Mouse (Mus musculus): ENCODE results near the gene Ctnnd2.

Gene Ctnnd2

GRCm38 (mm10) chr15:30268822-30269221 lies 96.4 kb downstream of the Ctnnd2 start:
- DNase-seq: no peak

- peak; percentile 33 for DNase-seq
Measured at GRCm38 (mm10) chr15:30271141-30271572, 98.8 kb downstream of the Ctnnd2 start.

GRCm38 (mm10) chr15:30272326-30272725 lies 99.9 kb downstream of the Ctnnd2 start:
- no peak for DNase-seq

- no peak for DNase-seq
Measured at GRCm38 (mm10) chr15:30275721-30276120, 103.3 kb downstream of the Ctnnd2 start.

GRCm38 (mm10) chr15:30276691-30277090 lies 104.3 kb downstream of the Ctnnd2 start:
- peak; percentile 44 for DNase-seq

GRCm38 (mm10) chr15:30278610-30279009 lies 106.2 kb downstream of the Ctnnd2 start:
- DNase-seq: no peak

GRCm38 (mm10) chr15:30285572-30286244 lies 113.3 kb downstream of the Ctnnd2 start:
- peak; percentile 33 for DNase-seq

- no peak for DNase-seq
Measured at GRCm38 (mm10) chr15:30286245-30286642, 113.9 kb downstream of the Ctnnd2 start.

GRCm38 (mm10) chr15:30302824-30303223 lies 130.4 kb downstream of the Ctnnd2 start:
- no peak for DNase-seq

- peak; percentile 50 for DNase-seq
Measured at GRCm38 (mm10) chr15:30306437-30306836, 134.0 kb downstream of the Ctnnd2 start.

GRCm38 (mm10) chr15:30322543-30322942 lies 150.2 kb downstream of the Ctnnd2 start:
- DNase-seq: no peak

- no peak for DNase-seq
Measured at GRCm38 (mm10) chr15:30333336-30334310, 161.2 kb downstream of the Ctnnd2 start.

GRCm38 (mm10) chr15:30338585-30339197 lies 166.3 kb downstream of the Ctnnd2 start:
- DNase-seq: no peak

- no peak for DNase-seq
Measured at GRCm38 (mm10) chr15:30345754-30346153, 173.4 kb downstream of the Ctnnd2 start.

GRCm38 (mm10) chr15:30364491-30364890 lies 192.1 kb downstream of the Ctnnd2 start:
- no peak for DNase-seq

GRCm38 (mm10) chr15:30369997-30370396 lies 197.6 kb downstream of the Ctnnd2 start:
- no peak for DNase-seq

- no peak for DNase-seq
Measured at GRCm38 (mm10) chr15:30371151-30371550, 198.8 kb downstream of the Ctnnd2 start.

GRCm38 (mm10) chr15:30373654-30374215 lies 201.3 kb downstream of the Ctnnd2 start:
- peak; percentile 17 for DNase-seq

GRCm38 (mm10) chr15:30374907-30375306 lies 202.5 kb downstream of the Ctnnd2 start:
- no peak for DNase-seq

GRCm38 (mm10) chr15:30383075-30383842 lies 210.9 kb downstream of the Ctnnd2 start:
- no peak for DNase-seq

GRCm38 (mm10) chr15:30384386-30384785 lies 212.0 kb downstream of the Ctnnd2 start:
- DNase-seq: no peak

- no peak for DNase-seq
Measured at GRCm38 (mm10) chr15:30386489-30386888, 214.1 kb downstream of the Ctnnd2 start.

Data from right cerebral cortex, adult 18-20 months (tissue).